Comparison of ENCODE assay signal across 9 mouse cellular contexts in genomic region chr7:109139405-109139804, GRCm38 (mm10). TPM values are rescaled to one million over a fixed set of nuclear protein-coding genes. Genes with fewer than 3 reads are reported as not detected.
DNase-seq lines count a peak whose midpoint lies in the region; ATAC-seq lines count a peak whose summit lies in the region.
"Had no signal": no experiment of that assay in that cellular context is flagged by ENCODE, and none has a peak within 500 bp of the region (broad histone marks: within the 10 kb centered on the region; RNA-seq: fewer than 3 reads in every experiment).

No protein-coding gene starts in this region.

- peaks cover 40% of the 10 kb centered on the region for H3K4me1 ChIP-seq in forebrain, embryonic 12.5 days
- peaks cover 12% of the 10 kb centered on the region; the same call in 1 of the 2 replicates for H3K4me1 ChIP-seq in liver, embryonic 15.5 days (replicated peaks)
- peaks cover 22% of the 10 kb centered on the region for H3K4me1 ChIP-seq in neural tube, embryonic 15.5 days

- ATAC-seq in forebrain, embryonic 12.5 days (ENCODE audit: low FRiP score) = peak; percentile 75
- ATAC-seq in liver, embryonic 15.5 days (ENCODE audit: insufficient read depth) = peak; percentile 45; the same call in 1 of the 2 replicates
- ATAC-seq in neural tube, embryonic 15.5 days (ENCODE audit: low FRiP score) = peak; percentile 76; the same call in 1 of the 2 replicates

- H3K4me2 ChIP-seq in forebrain, embryonic 12.5 days = no peak overlapping the region
- H3K4me2 ChIP-seq in liver, embryonic 15.5 days = no peak overlapping the region
- no peak overlapping the region for H3K4me2 ChIP-seq in neural tube, embryonic 15.5 days
- H3K4me2 ChIP-seq: embryonic facial prominence, embryonic 13.5 days had no signal

- H3K9ac ChIP-seq in forebrain, embryonic 12.5 days = no peak overlapping the region
- H3K9ac ChIP-seq in liver, embryonic 15.5 days = no peak overlapping the region
- no peak overlapping the region for H3K9ac ChIP-seq in neural tube, embryonic 15.5 days (replicated peaks)
- H3K9ac ChIP-seq: embryonic facial prominence, embryonic 13.5 days had no signal

- 20% methylated on average over 3 of the region's 3 CpGs for WGBS in forebrain, embryonic 12.5 days
- WGBS in liver, embryonic 15.5 days (ENCODE audit: insufficient replicate concordance) = 9% methylated on average over 3 of the region's 3 CpGs
- WGBS in neural tube, embryonic 15.5 days = 9% methylated on average over 3 of the region's 3 CpGs

- H3K27ac ChIP-seq in forebrain, embryonic 12.5 days = no peak overlapping the region
- H3K27ac ChIP-seq in liver, embryonic 15.5 days (replicated peaks) = no peak overlapping the region
- no peak overlapping the region for H3K27ac ChIP-seq in neural tube, embryonic 15.5 days (replicated peaks)
- H3K27ac ChIP-seq: embryonic facial prominence, embryonic 13.5 days had no signal

- H3K27me3 ChIP-seq in forebrain, embryonic 12.5 days = peaks cover 56% of the 10 kb centered on the region
- H3K27me3 ChIP-seq in liver, embryonic 15.5 days = no peaks in the 10 kb centered on the region; the same call in 1 of the 2 replicates
- H3K27me3 ChIP-seq in neural tube, embryonic 15.5 days (replicated peaks) = peaks cover 40% of the 10 kb centered on the region

- peaks cover 27% of the 10 kb centered on the region for H3K36me3 ChIP-seq in forebrain, embryonic 12.5 days (replicated peaks)
- no peaks in the 10 kb centered on the region for H3K36me3 ChIP-seq in liver, embryonic 15.5 days (replicated peaks)
- no peaks in the 10 kb centered on the region for H3K36me3 ChIP-seq in neural tube, embryonic 15.5 days
- H3K36me3 ChIP-seq: embryonic facial prominence, embryonic 13.5 days had no signal

- peak; percentile 40 for DNase-seq in CD4-positive helper T cell, adult 2 months (ENCODE audit: low read depth, low spot score)
- DNase-seq in c-Kit-negative CD71-positive TER-119-positive erythroid progenitor cells, embryonic 14.5 days (ENCODE audit: low read depth, low spot score) = peak; percentile 29
- peak; percentile 89 to 93 for DNase-seq in heart, postnatal 10 days
- peak; percentile 92 to 93 for DNase-seq in kidney, postnatal 4 days
- peak; percentile 64 for DNase-seq in testis, postnatal 14 days (ENCODE audit: low spot score)

- no peaks in the 10 kb centered on the region for H3K9me3 ChIP-seq in forebrain, embryonic 12.5 days
- H3K9me3 ChIP-seq in liver, embryonic 15.5 days (replicated peaks) = no peaks in the 10 kb centered on the region
- H3K9me3 ChIP-seq in neural tube, embryonic 15.5 days (replicated peaks) = no peaks in the 10 kb centered on the region
- H3K9me3 ChIP-seq: embryonic facial prominence, embryonic 13.5 days had no signal

- H3K4me3 ChIP-seq in forebrain, embryonic 12.5 days (replicated peaks) = no peak overlapping the region
- H3K4me3 ChIP-seq in liver, embryonic 15.5 days (replicated peaks) = no peak overlapping the region
- no peak overlapping the region for H3K4me3 ChIP-seq in neural tube, embryonic 15.5 days (replicated peaks)
- H3K4me3 ChIP-seq: embryonic facial prominence, embryonic 13.5 days had no signal

- intact Hi-C loops in heart, postnatal 10 days (cut with DNase I) = loop anchor here (1.0 kb wide), 3 partner anchors 31 to 286 kb away; no protein-coding TSS in a partner anchor

RNA-seq across cellular contexts. Expression of gene Lmo1, which starts 35.6 kb away (rescaled TPM):
- 90.6 and 119 TPM in 2 replicates for polyA plus RNA-seq in forebrain, embryonic 12.5 days (2016; fragmentation: Nextera tagmentation; extraction: Ambion mirVana)
- 1 to 10 TPM; 2.0 to 2.8 TPM for total RNA-seq in heart, postnatal 10 days (2021)
- 0.84 and 0.89 TPM in 2 replicates for polyA plus RNA-seq in liver, embryonic 15.5 days (2015; fragmentation: Nextera tagmentation; extraction: Ambion mirVana)
- 26.9 and 37.1 TPM in 2 replicates for polyA plus RNA-seq in neural tube, embryonic 15.5 days (2015; fragmentation: Nextera tagmentation; extraction: Ambion mirVana)

RNA-seq across cellular contexts. Expression of gene Ric3, which starts 56.3 kb away (rescaled TPM):
- 23.6 and 25.1 TPM in 2 replicates for polyA plus RNA-seq in forebrain, embryonic 12.5 days (2016; fragmentation: Nextera tagmentation; extraction: Ambion mirVana)
- under 1 TPM; 0.45 to 0.67 TPM for total RNA-seq in heart, postnatal 10 days (2021)
- polyA plus RNA-seq in liver, embryonic 15.5 days (2015; fragmentation: Nextera tagmentation; extraction: Ambion mirVana) = 0.39 and 0.53 TPM in 2 replicates
- polyA plus RNA-seq in neural tube, embryonic 15.5 days (2015; fragmentation: Nextera tagmentation; extraction: Ambion mirVana) = 27.9 and 35.2 TPM in 2 replicates

Comparison
In these comparisons a context has a peak if more than half of its experiments do, and no peak if none do; other contexts are left out.
1. DNase-seq: peak in every context shown above with its lines; median percentile 92 in kidney, postnatal 4 days; 91 in heart, postnatal 10 days; 64 in testis, postnatal 14 days; 40 in CD4-positive helper T cell, adult 2 months; 29 in c-Kit-negative CD71-positive TER-119-positive erythroid progenitor cells, embryonic 14.5 days.
2. RNA of gene Lmo1, which starts 35.6 kb away (polyA plus RNA-seq): 90.6 to 119 TPM in forebrain, embryonic 12.5 days and 26.9 to 37.1 TPM in neural tube, embryonic 15.5 days; 0.84 to 0.89 TPM in liver, embryonic 15.5 days; every median in the first group is over 10 times any median in the second.
3. RNA of gene Ric3, which starts 56.3 kb away (polyA plus RNA-seq): 27.9 to 35.2 TPM in neural tube, embryonic 15.5 days and 23.6 to 25.1 TPM in forebrain, embryonic 12.5 days; 0.39 to 0.53 TPM in liver, embryonic 15.5 days; every median in the first group is over 10 times any median in the second.
4. Peak in every context shown above with its lines, with median percentiles within 50 percentile points of each other: ATAC-seq.